Mouse (Mus musculus) monocyte, adult 5-6 weeks (primary cell): Measurements from ENCODE around the gene Gm16181. TPM values are rescaled to one million over a fixed set of nuclear protein-coding genes. Genes with fewer than 3 reads are reported as not detected.

Source experiments
- ATAC-seq: fragments of 153-309, 156-312 bp; replicated peaks from 2 replicates; pipeline ENCODE4 v1.8.0; 2017; ENCODE audit warnings: mild to moderate bottlenecking; ENCODE audit not compliant: low TSS enrichment, insufficient number of reproducible peaks, severe bottlenecking, poor library complexity, low FRiP score
- total RNA-seq: library from RNA; stranded (forward); fragments of 200-1000, 200-491, 200-594 nt; gene quantifications from 3 replicates; pipeline ENCODE4 v1.2.3, GENCODE M21; 2017

Gene Gm16181
- total RNA-seq, 1 experiment from 2014 or later = 2.9 TPM

- no peak for ATAC-seq
These were observed 26.5 kb upstream of the Gm16181 start, which contains the start of gene Ltb for GRCm38 (mm10) chr17:35193881-35194843. Gene Ltb, plus strand, starts transcription at chr17:35194439.

- ATAC-seq = peak; percentile 11
These were observed 25.6 kb upstream of the Gm16181 start for GRCm38 (mm10) chr17:35194844-35195630.

GRCm38 (mm10) chr17:35195631-35196320 lies 24.9 kb upstream of the Gm16181 start:
- ATAC-seq = peak; percentile 60

GRCm38 (mm10) chr17:35196321-35196641 lies 24.4 kb upstream of the Gm16181 start:
- ATAC-seq = no peak

- ATAC-seq = no peak
These were observed 23.5 kb upstream of the Gm16181 start for GRCm38 (mm10) chr17:35197126-35197525.

- no peak for ATAC-seq
These were observed 22.6 kb upstream of the Gm16181 start for GRCm38 (mm10) chr17:35198029-35198428.

GRCm38 (mm10) chr17:35198946-35199345 lies 21.7 kb upstream of the Gm16181 start:
- ATAC-seq = no peak

GRCm38 (mm10) chr17:35200398-35200797 lies 20.2 kb upstream of the Gm16181 start:
- ATAC-seq = peak; percentile 85

- no peak for ATAC-seq
These were observed 19.5 kb upstream of the Gm16181 start for GRCm38 (mm10) chr17:35201128-35201527.

GRCm38 (mm10) chr17:35201787-35202186 lies 18.8 kb upstream of the Gm16181 start, which contains the start of gene Tnf:
Gene Tnf, minus strand, starts transcription at chr17:35202007.
- ATAC-seq = peak; percentile 62

GRCm38 (mm10) chr17:35202442-35202841 lies 18.2 kb upstream of the Gm16181 start:
- ATAC-seq = no peak

- no peak for ATAC-seq
These were observed 15.9 kb upstream of the Gm16181 start, which contains the start of gene Lta for GRCm38 (mm10) chr17:35204494-35205379. Gene Lta, minus strand, starts transcription at chr17:35205351.

GRCm38 (mm10) chr17:35205380-35205769 lies 15.3 kb upstream of the Gm16181 start:
- no peak for ATAC-seq

GRCm38 (mm10) chr17:35209785-35210535 lies 10.7 kb upstream of the Gm16181 start:
- ATAC-seq = peak; percentile 95

GRCm38 (mm10) chr17:35210593-35210992 lies 10.0 kb upstream of the Gm16181 start:
- ATAC-seq = no peak

GRCm38 (mm10) chr17:35213071-35213470 lies 7.6 kb upstream of the Gm16181 start:
- no peak for ATAC-seq

GRCm38 (mm10) chr17:35218516-35219193 lies 2.0 kb upstream of the Gm16181 start:
- ATAC-seq = peak; percentile 50
